ENCODE assay signal across 12 mouse cellular contexts in the genomic region with DNA sequence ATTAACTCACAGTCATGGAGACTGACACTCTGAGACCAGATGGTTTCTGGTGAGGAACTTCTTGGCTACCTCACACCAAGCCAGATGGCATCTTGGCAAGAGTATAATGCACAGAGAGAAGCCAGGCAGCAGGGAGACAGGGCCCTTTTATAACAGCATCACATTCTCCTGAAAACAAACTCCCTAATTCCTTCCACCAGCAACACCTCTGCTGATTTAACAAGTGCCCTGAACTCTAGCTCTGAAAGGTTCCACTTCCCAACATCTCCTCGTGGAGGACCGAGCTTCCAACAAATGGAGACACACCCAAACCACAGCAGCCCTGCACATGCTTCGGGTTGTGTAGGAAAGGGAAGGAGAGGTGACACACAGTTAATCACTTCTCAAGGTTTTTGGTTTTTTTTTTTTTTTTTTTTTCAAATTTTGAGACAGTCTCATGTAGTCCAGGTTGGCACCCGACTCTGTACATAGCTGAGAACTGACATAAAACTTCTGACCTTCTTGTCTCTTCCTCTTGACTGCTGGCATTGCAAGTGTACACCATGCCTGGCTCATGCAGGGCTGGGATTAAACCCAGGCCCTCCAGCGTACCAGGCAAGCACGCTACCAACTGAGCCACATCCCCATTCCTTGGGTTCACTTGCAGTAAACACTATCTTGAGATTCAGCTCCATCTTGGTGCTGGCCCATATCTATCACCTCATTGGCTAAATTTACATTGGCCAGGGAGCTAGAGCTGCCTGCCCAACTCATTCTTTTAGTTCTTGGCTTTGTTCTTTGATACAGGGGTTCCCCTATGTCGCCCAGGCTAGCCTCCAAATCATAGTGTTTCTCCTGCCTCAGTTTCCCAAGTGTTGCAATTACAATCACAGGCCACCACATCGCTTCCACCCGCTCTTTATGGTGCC. TPM values are rescaled to one million over a fixed set of nuclear protein-coding genes. Genes with fewer than 3 reads are reported as not detected.
DNase-seq lines count a peak whose midpoint lies in the region; ATAC-seq and TF ChIP-seq lines count a peak whose summit lies in the region.
"Had no signal": no experiment of that assay in that cellular context is flagged by ENCODE, and none has a peak within 500 bp of the region (broad histone marks: within the 10 kb centered on the region; RNA-seq: fewer than 3 reads in every experiment).

No protein-coding gene starts in this region.

- no peaks in the 10 kb centered on the region for H3K27me3 ChIP-seq in forebrain, embryonic 13.5 days
- H3K27me3 ChIP-seq in forebrain, embryonic 12.5 days = no peaks in the 10 kb centered on the region
- no peaks in the 10 kb centered on the region for H3K27me3 ChIP-seq in forebrain, postnatal 0 days (ENCODE audit: insufficient read depth, low read length)
- H3K27me3 ChIP-seq: embryonic facial prominence, embryonic 13.5 days; midbrain, embryonic 13.5 days had no signal

- H3K4me3 ChIP-seq in forebrain, embryonic 13.5 days = no peak overlapping the region
- no peak overlapping the region for H3K4me3 ChIP-seq in forebrain, embryonic 12.5 days (replicated peaks)
- H3K4me3 ChIP-seq in forebrain, postnatal 0 days (ENCODE audit: low read depth, low read length) = no peak overlapping the region
- H3K4me3 ChIP-seq: embryonic facial prominence, embryonic 13.5 days; midbrain, embryonic 13.5 days had no signal

- H3K9me3 ChIP-seq in forebrain, embryonic 13.5 days (replicated peaks) = 0 out of 2 replicates have a peak, but pooled peaks cover 4% of the 10 kb centered on the region
- no peaks in the 10 kb centered on the region for H3K9me3 ChIP-seq in forebrain, embryonic 12.5 days
- H3K9me3 ChIP-seq in forebrain, postnatal 0 days (ENCODE audit: low read length) = no peaks in the 10 kb centered on the region
- H3K9me3 ChIP-seq: embryonic facial prominence, embryonic 13.5 days; midbrain, embryonic 13.5 days had no signal

- H3K9ac ChIP-seq in forebrain, embryonic 13.5 days = no peak overlapping the region
- no peak overlapping the region for H3K9ac ChIP-seq in forebrain, embryonic 12.5 days
- no peak overlapping the region for H3K9ac ChIP-seq in forebrain, postnatal 0 days
- H3K9ac ChIP-seq: embryonic facial prominence, embryonic 13.5 days; midbrain, embryonic 13.5 days had no signal

- no peak for TF ChIP-seq CTCF in forebrain, postnatal 0 days (IDR thresholded peaks at IDR 0.05; ENCODE audit: low read depth)

- no peaks in the 10 kb centered on the region for H3K36me3 ChIP-seq in forebrain, embryonic 13.5 days (ENCODE audit: poor library complexity, severe bottlenecking)
- no peaks in the 10 kb centered on the region for H3K36me3 ChIP-seq in forebrain, embryonic 12.5 days (replicated peaks)
- H3K36me3 ChIP-seq in forebrain, postnatal 0 days (ENCODE audit: insufficient read depth) = no peaks in the 10 kb centered on the region
- H3K36me3 ChIP-seq: embryonic facial prominence, embryonic 13.5 days; midbrain, embryonic 13.5 days had no signal

- H3K4me1 ChIP-seq in forebrain, embryonic 13.5 days = 0 out of 2 replicates have a peak, but pooled peaks cover 3% of the 10 kb centered on the region
- peaks cover 3% of the 10 kb centered on the region; the same call in 1 of the 2 replicates for H3K4me1 ChIP-seq in forebrain, embryonic 12.5 days
- H3K4me1 ChIP-seq in forebrain, postnatal 0 days (ENCODE audit: insufficient read depth) = no peaks in the 10 kb centered on the region

- H3K4me2 ChIP-seq in forebrain, embryonic 13.5 days = no peak overlapping the region
- no peak overlapping the region for H3K4me2 ChIP-seq in forebrain, embryonic 12.5 days
- H3K4me2 ChIP-seq in forebrain, postnatal 0 days (ENCODE audit: low read depth) = no peak overlapping the region
- H3K4me2 ChIP-seq: embryonic facial prominence, embryonic 13.5 days; midbrain, embryonic 13.5 days had no signal

- H3K27ac ChIP-seq in forebrain, embryonic 13.5 days = no peak overlapping the region
- H3K27ac ChIP-seq in forebrain, embryonic 12.5 days = no peak overlapping the region
- H3K27ac ChIP-seq in forebrain, postnatal 0 days (ENCODE audit: low read depth, low read length) = no peak overlapping the region
- H3K27ac ChIP-seq: embryonic facial prominence, embryonic 13.5 days; midbrain, embryonic 13.5 days had no signal

- ATAC-seq in forebrain, embryonic 13.5 days = peak; percentile 87; the same call in 1 of the 2 replicates
- no peak for ATAC-seq in forebrain, embryonic 12.5 days (ENCODE audit: low FRiP score)
- peak; percentile 79 for ATAC-seq in forebrain, postnatal 0 days
- ATAC-seq: intestine, embryonic 16.5 days; midbrain, embryonic 13.5 days had no signal

- 80% methylated on average over 9 of the region's 9 CpGs for WGBS in forebrain, embryonic 13.5 days
- WGBS in forebrain, embryonic 12.5 days = 88% methylated on average over 9 of the region's 9 CpGs
- WGBS in forebrain, postnatal 0 days = 74% methylated on average over 9 of the region's 9 CpGs

- DNase-seq in lung, postnatal 10 days = peak; percentile 57
- no peak for DNase-seq in lung, postnatal 14 days
- DNase-seq in forebrain, postnatal 0 days = peak; percentile 66
- DNase-seq in layer of hippocampus, postnatal 36 days = peak; percentile 42 to 47
- no peak for DNase-seq in retina, embryonic 14.5 days (ENCODE audit: low spot score)
- no peak for DNase-seq in lung, postnatal 25 days (ENCODE audit: low spot score)
- DNase-seq: gastrocnemius, postnatal 36 days had no signal

RNA-seq across cellular contexts. Expression of a gene that starts 13.7 kb away (rescaled TPM):
- polyA plus RNA-seq in forebrain, embryonic 13.5 days (2015; fragmentation: Nextera tagmentation; extraction: Ambion mirVana) = 44.2 and 44.5 TPM in 2 replicates
- polyA plus RNA-seq in forebrain, embryonic 12.5 days (2016; fragmentation: Nextera tagmentation; extraction: Ambion mirVana) = 55.1 and 57.1 TPM in 2 replicates
- total RNA-seq in forebrain, postnatal 0 days (2014; rRNA removed) = 33.4 and 37.3 TPM in 2 replicates
- 31.4 and 39.8 TPM in 2 replicates for polyA plus RNA-seq in forebrain, postnatal 0 days (2015; fragmentation: Nextera tagmentation; extraction: Ambion mirVana)
- 10 to 100 TPM; 22.8 to 23.9 TPM for total RNA-seq in layer of hippocampus, postnatal 36 days (2021)

RNA-seq across cellular contexts. Expression of a gene that starts 17.8 kb away (rescaled TPM):
- 139 and 157 TPM in 2 replicates for polyA plus RNA-seq in forebrain, embryonic 13.5 days (2015; fragmentation: Nextera tagmentation; extraction: Ambion mirVana)
- polyA plus RNA-seq in forebrain, embryonic 12.5 days (2016; fragmentation: Nextera tagmentation; extraction: Ambion mirVana) = 167 and 177 TPM in 2 replicates
- total RNA-seq in forebrain, postnatal 0 days (2014; rRNA removed) = 121 and 157 TPM in 2 replicates
- polyA plus RNA-seq in forebrain, postnatal 0 days (2015; fragmentation: Nextera tagmentation; extraction: Ambion mirVana) = 69.5 and 94.2 TPM in 2 replicates
- 10 to 100 TPM; 27.4 to 28.1 TPM for total RNA-seq in layer of hippocampus, postnatal 36 days (2021)

Comparison
In these comparisons a context has a peak if more than half of its experiments do, and no peak if none do; other contexts are left out.
1. DNase-seq: peak in lung, postnatal 10 days (single experiment), forebrain, postnatal 0 days (single experiment) and layer of hippocampus, postnatal 36 days (2 of 2); none in lung, postnatal 14 days (single experiment), retina, embryonic 14.5 days (single experiment) and lung, postnatal 25 days (single experiment).